Mouse (Mus musculus) right cerebral cortex, postnatal 14 days (tissue): Measurements from ENCODE around the gene 2210017I01Rik.

ENCODE experiments used
- DNase-seq: peaks from one replicate; pipeline ENCODE4 v3.0.0; 2022

The 2210017I01Rik gene

DNA sequence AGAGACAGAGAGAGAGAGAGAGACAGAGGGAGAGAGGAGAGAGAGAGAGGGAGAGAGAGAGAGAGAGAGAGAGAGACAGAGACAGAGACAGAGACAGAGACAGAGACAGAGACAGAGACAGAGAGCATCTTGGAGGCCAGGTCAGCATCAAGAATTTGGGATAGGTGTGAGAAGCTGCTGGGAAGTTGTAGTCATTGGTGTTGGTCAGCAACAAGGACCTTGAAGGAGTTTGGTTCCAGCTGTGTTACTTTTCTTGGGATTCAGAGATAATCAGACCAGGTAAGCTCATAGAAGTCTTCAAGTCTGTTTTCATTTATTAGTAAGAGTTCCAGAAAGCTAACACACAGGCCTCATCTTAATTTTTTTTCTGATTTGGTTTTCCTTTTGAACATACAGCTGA, at the start of gene 2210017I01Rik:
TSS of gene 2210017I01Rik (minus strand) at position 101 of the 400 bp plus-strand sequence.
- no peak for DNase-seq

- no peak for DNase-seq
These were observed 49.5 kb upstream of the 2210017I01Rik start, which contains the start of gene Lce1b for GRCm38 (mm10) chr3:92656826-92657225. Gene Lce1b, minus strand, starts transcription at chr3:92656926.

- no peak for DNase-seq
These were observed 40.9 kb upstream of the 2210017I01Rik start, which contains the start of gene Lce1a1 for GRCm38 (mm10) chr3:92648207-92648606. Gene Lce1a1, minus strand, starts transcription at chr3:92648307.

- DNase-seq: no peak
These were observed 32.6 kb upstream of the 2210017I01Rik start for GRCm38 (mm10) chr3:92639854-92640253.

DNA sequence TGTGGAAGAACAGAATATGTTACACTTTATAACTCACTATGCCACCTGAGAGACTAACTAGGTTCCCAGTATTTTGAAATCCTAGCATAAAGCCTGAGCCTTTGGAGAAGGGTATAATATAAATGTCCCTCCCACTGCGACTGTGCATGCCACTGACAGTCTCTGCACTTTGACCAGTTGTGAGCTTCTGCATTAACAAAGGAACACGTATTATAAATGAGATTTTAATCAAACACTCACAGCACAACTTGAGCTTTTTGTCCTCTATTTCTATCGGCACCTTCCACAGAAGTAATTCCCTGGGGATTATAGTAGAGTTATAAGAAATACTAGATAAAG, 31.3 kb upstream of the 2210017I01Rik start:
- DNase-seq: no peak

- DNase-seq: no peak
These were observed 30.7 kb upstream of the 2210017I01Rik start for GRCm38 (mm10) chr3:92637745-92638652.

- no peak for DNase-seq
These were observed 14.3 kb upstream of the 2210017I01Rik start, which contains the start of gene Lce6a for GRCm38 (mm10) chr3:92621560-92621959. Gene Lce6a, minus strand, starts transcription at chr3:92621660.

DNA sequence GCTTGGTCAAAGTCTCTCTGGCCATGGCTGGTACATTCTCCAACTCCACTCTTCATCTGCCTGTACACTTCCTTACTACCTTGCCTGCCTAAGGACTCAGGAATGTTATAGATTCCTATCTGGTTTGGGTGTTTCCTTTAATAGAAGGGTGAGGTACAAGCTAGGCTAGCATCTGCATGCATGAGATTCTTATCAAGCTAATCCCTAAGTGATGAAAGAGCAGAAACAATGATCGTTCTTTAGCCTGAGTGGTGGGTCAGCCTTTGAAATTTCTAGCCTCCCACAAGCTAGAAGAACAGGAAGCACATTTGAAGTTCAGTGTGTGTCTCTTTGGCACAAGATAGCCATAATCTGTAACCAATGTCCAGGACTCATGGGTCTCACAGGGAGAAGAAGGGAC, 2.5 kb upstream of the 2210017I01Rik start:
- DNase-seq: no peak

GRCm38 (mm10) chr3:92602169-92602568, 5.1 kb downstream of the 2210017I01Rik start:
- no peak for DNase-seq

- DNase-seq: no peak
These were observed 6.8 kb downstream of the 2210017I01Rik start for GRCm38 (mm10) chr3:92600456-92600855.

- no peak for DNase-seq
These were observed 7.3 kb downstream of the 2210017I01Rik start for GRCm38 (mm10) chr3:92599973-92600372.

- no peak for DNase-seq
These were observed 8.9 kb downstream of the 2210017I01Rik start for GRCm38 (mm10) chr3:92598429-92598828.

GRCm38 (mm10) chr3:92588858-92589257, 18.4 kb downstream of the 2210017I01Rik start, which contains the start of gene Smcp:
Gene Smcp, minus strand, starts transcription at chr3:92588997.
- DNase-seq: no peak

GRCm38 (mm10) chr3:92587190-92587589, 20.1 kb downstream of the 2210017I01Rik start:
- DNase-seq: no peak

- DNase-seq: no peak
These were observed 22.2 kb downstream of the 2210017I01Rik start for GRCm38 (mm10) chr3:92585055-92585454.

DNA sequence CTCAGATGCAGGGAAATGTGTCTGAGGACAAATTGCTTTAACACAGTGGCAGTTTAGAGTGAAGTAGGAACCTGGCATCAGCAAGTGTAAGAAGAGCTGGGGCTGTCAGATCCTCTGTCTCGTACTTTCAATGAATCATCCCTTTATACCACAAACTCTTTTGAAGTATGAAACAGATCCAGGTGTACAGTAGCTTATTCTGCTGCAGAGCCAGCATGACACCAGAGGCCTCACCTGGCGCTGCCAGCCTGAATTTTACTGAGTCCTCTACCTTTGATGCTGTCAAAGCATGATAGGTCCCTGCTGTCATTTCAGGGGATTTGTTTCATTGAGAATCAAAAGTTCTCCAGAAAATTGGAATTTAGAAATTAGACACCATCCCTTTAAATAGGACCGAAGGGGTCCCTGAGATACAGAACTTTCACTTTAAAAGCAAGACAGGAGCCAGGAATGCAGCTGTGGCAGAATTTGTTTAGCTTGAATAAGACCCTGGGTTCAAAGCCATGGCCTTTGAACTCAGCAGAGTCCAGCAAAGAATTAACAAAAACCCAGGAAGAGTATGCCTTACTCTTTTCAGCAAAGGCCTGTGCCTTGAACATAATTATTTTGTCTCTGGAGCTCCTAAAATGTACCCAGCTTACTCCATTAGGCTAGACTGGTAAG, 24.0 kb downstream of the 2210017I01Rik start:
- no peak for DNase-seq

DNA sequence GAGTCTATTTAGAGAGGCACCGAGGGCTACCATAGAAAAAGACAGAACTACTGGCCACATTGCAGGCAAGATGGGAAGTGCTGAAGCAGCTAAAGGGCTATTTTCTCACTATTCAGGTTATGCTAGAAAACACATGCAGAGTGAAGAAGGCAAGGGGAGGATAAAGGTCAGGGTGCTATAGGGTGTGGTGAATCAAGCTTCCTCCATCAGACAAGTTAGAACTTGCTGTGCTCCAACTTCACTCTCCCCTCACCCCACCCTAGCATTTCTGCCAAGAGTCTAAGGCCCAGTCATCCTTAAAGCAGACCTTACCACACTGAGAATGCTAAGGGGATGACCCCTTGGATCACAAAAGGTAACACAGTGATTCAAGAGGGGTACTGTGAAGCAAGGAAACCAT, 27.8 kb downstream of the 2210017I01Rik start:
- DNase-seq: no peak

- DNase-seq: no peak
These were observed 28.5 kb downstream of the 2210017I01Rik start for GRCm38 (mm10) chr3:92578652-92579413.

GRCm38 (mm10) chr3:92573449-92574041, 33.7 kb downstream of the 2210017I01Rik start, which contains the start of gene Ivl:
Gene Ivl, minus strand, starts transcription at chr3:92573735.
- no peak for DNase-seq

DNA sequence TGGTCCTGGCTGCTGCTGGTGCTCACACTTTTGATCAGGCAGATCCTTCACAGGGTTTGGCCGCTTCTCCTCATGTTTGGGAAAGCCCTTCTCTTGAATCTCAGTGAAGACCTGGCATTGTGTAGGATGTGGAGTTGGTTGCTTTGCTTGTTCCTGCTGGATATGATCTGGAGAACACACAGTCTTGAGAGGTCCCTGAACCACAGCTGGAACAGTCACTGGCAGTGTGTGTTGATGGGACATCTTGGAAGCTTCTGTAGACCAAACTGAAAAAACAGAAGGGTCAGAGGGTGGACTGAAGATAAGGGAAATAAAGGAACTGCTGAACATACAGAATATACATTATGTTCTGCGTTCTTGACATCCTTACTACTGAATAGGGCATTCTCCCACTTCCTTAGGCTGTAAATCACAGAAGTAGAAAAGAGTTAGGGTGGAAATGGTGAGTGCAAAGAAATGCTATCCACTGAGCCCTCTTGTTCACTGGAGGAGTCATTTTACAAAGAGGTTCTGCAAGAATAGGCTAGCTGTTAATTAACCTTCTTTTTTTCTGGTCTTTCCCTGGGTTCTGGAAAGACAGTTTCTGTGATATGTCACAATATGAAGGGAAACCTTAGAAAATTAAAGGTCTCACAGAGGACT, 34.7 kb downstream of the 2210017I01Rik start:
- DNase-seq: no peak

GRCm38 (mm10) chr3:92568752-92569151, 38.5 kb downstream of the 2210017I01Rik start:
- DNase-seq: no peak

GRCm38 (mm10) chr3:92565418-92565817, 41.9 kb downstream of the 2210017I01Rik start:
- no peak for DNase-seq
